Mouse (Mus musculus): Measurements from ENCODE around the gene Plcz1.

DNA sequence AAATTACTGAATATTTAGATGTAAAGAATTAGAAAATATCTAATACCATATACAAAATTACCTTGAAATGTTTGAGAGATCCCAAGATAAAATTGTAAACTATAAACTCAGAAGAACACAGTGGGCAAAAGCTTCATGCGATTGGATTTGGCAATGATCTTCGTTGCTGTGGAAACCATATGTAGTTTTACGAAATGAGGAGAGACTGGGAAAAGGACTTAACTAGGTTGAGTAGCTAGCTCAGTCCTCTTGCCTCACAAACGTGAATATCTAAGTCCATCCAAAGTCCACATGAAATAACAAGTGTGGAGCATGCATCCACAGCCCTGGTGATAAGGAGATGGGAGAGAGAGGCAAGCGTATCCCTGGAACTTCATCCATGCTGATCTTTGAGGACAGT lies 66.6 kb downstream of the Plcz1 start:
- TF ChIP-seq CTCF (IDR thresholded peaks at IDR 0.05; ENCODE audit: low read depth, low read length) (no peak), POLR2A (IDR thresholded peaks at IDR 0.05; ENCODE audit: borderline replicate concordance, low read depth, low read length) (no peak)
